Mouse (Mus musculus): ENCODE data around the gene Vps37c.

GRCm38 (mm10) chr19:10645616-10646015 lies 42.9 kb upstream of the Vps37c start:
- no peak for TF ChIP-seq CTCF (conservative IDR thresholded peaks at IDR 0.05; ENCODE audit: insufficient read depth, insufficient read length, low read depth, low read length)
- TF ChIP-seq POLR2A (IDR thresholded peaks at IDR 0.05; ENCODE audit: low read depth, low read length), result no peak
